Mouse (Mus musculus) heart, postnatal 0 days (tissue): Measurements from ENCODE around the gene Bptf. TPM values are rescaled to one million over a fixed set of nuclear protein-coding genes. Genes with fewer than 3 reads are reported as not detected.

Experiments used
- polyA plus RNA-seq: library from polyadenylated mRNA; unstranded; fragments of >200 nt; fragmentation: Nextera tagmentation; extraction: Ambion mirVana; gene quantifications from 2 replicates; pipeline ENCODE4 v1.2.1, GENCODE M21; 2015
- total RNA-seq: library from RNA; depleted of rRNA; stranded (reverse); fragments of >200 nt; gene quantifications from 2 replicates; pipeline ENCODE4 v1.2.3, GENCODE M21; 2014; ENCODE audit warnings: low replicate concordance; rRNA removed

The Bptf gene
- total and polyA plus RNA-seq, 2 experiments from 2014 or later, result 11.8 to 13.7 TPM

Other genes with a start within 250 kb of the Bptf start
- gene Smurf2, start 211.4 kb downstream of the Bptf start, total RNA-seq, result 26.2 and 34.8 TPM in 2 replicates
- gene Smurf2, start 211.4 kb downstream of the Bptf start, polyA plus RNA-seq, result 7.4 and 7.9 TPM in 2 replicates
- gene Kpna2, start 132.6 kb downstream of the Bptf start, total RNA-seq, result 177 and 180 TPM in 2 replicates
- 109 and 124 TPM in 2 replicates for gene Kpna2, start 132.6 kb downstream of the Bptf start, polyA plus RNA-seq
- gene 1810010H24Rik, start 106.4 kb downstream of the Bptf start, total RNA-seq, result 1.7 and 4.0 TPM in 2 replicates
- 2.6 and 3.4 TPM in 2 replicates for gene 1810010H24Rik, start 106.4 kb downstream of the Bptf start, polyA plus RNA-seq
- 53.5 and 85.3 TPM in 2 replicates for gene Nol11, start 57.3 kb upstream of the Bptf start, total RNA-seq
- 25.9 and 27.4 TPM in 2 replicates for gene Nol11, start 57.3 kb upstream of the Bptf start, polyA plus RNA-seq